Mouse (Mus musculus): ENCODE measurements around the gene Gm21739.
"Not testable (repeated sequence)": the region's sequence is repeated elsewhere in the genome, so short reads cannot be mapped to it uniquely, and the experiment has no call there.

Gm21739 gene

DNA sequence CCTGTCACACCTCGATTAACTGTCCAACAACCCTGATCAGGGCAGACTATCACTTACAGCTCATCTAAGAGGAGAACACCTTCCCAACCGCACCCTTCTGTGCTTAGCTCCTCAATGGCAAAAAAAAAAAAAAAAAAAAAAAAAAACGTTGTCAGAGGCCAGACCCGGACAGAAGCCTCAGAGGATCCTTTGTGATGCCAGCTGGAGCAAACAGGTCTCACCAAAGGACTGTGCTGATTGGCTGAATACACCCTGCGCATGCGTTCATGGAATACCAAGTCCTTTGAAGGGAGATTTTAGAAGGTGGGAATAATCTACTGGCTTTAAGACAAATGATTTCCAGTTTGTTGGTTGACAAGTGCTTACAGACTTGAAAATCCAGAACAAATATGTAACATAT lies at the start of gene Gm21739:
Gene Gm21739 (minus strand): TSS at position 101 of the 400 bp plus-strand sequence.
- in situ Hi-C loops (cut with MboI, MseI) = not testable (repeated sequence)

All from T-helper 2 cell (primary cell).